Mouse (Mus musculus) embryonic fibroblast, embryonic 13.5 days (primary cell): ENCODE results near the gene Vamp1. TPM values are rescaled to one million over a fixed set of nuclear protein-coding genes. Genes with fewer than 3 reads are reported as not detected.
A peak's percentile ranks its signal among the peaks of the same experiment; 100 is the strongest.
"Not testable (repeated sequence)": the region's sequence is repeated elsewhere in the genome, so short reads cannot be mapped to it uniquely, and the experiment has no call there.

ENCODE experiments used
- H3K27ac ChIP-seq: 2 replicates; pipeline ENCODE4 v1.5.1; 2012; ENCODE audit warnings: low read length, control low read depth, inconsistent platforms; ENCODE audit not compliant: insufficient read depth
- H3K4me1 ChIP-seq: 2 replicates; pipeline ENCODE4 v1.6.1; 2011; ENCODE audit warnings: low read length; ENCODE audit not compliant: control insufficient read depth, insufficient read depth
- H3K4me3 ChIP-seq: 2 replicates; pipeline ENCODE4 v1.5.1; 2011; ENCODE audit warnings: mild to moderate bottlenecking, control low read depth, low read length; ENCODE audit not compliant: insufficient read depth
- CTCF ChIP-seq: IDR thresholded peaks from 2 replicates; pipeline ENCODE4 v1.5.1; 2011; ENCODE audit warnings: mild to moderate bottlenecking, control low read depth, low read length, moderate library complexity, borderline replicate concordance; ENCODE audit not compliant: insufficient read depth
- POLR2A ChIP-seq: IDR thresholded peaks from 2 replicates; pipeline ENCODE4 v1.6.1; 2011; ENCODE audit warnings: low read depth, mild to moderate bottlenecking, control low read depth, low read length, moderate library complexity
- polyA plus RNA-seq: library from polyadenylated mRNA; stranded (reverse); fragments of >200 nt; gene quantifications from 2 replicates; pipeline ENCODE4 v1.2.4, GENCODE M21; 2011; ENCODE audit warnings: low read depth; ENCODE audit not compliant: missing spikeins, insufficient read length

The Vamp1 gene
- polyA plus RNA-seq, 1 experiment, result 4.3 TPM

DNA sequence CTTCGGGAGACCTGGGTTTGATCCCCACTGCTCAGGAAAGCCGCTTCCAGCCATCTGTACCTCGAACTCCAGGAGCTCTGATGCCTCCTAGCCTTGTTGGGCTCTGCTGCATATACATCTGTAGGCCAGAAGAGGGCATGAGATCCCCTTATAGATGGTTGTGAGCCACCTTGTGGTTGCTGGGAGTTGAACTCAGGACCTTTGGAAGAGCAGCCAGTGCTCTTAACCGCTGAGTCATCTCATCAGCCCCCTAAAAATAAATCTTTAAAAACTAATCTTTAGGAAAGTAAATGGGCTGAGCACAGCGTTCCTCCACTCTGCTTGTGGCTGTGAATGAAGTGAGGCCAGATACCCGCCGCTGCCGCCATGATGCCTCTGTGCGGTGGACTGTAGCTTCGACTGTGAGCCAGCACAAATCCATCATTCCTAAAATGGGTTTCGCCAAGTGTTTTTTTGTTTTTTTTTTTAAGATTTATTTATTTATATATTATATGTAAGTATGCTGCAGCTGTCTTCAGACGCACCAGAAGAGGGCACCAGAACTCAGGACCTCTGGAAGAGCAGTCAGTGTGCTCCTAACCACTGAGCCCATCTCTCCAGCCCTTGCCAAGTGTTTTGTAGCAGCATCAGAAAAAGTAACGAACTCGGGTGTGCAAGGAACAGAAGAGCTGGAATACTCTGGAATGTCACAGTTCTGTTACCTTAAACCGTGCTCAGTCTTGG is 59.7 kb downstream of the Vamp1 start:
- no peak for TF ChIP-seq POLR2A
- TF ChIP-seq CTCF, result peak; percentile 36; the same call in 1 of the 2 replicates

DNA sequence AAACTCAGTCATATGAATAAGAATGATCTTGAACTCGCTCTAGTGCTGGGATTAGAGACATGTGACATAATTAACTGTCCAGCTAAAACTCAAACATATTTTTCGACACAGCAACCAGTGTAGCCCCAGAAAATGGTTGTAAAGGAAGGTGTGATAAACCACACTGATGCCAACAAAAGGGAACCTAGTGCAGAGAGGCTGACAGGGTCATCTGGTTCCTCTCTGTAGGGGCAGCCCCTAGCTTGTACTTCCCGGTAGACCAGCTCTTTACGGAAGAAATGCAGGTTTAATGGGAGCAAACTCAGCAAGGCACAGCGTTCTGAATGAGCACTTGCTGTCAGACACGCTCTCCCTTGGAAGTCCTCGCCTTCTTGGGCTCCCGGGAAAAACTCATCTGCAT is 64.4 kb downstream of the Vamp1 start:
- H3K4me1 ChIP-seq, result no peaks in the 10 kb centered on the region
- TF ChIP-seq POLR2A, result no peak
- no peak overlapping the region for H3K4me3 ChIP-seq
- H3K27ac ChIP-seq, result no peak overlapping the region

More for the DNA sequence above, 59.7 kb downstream of the Vamp1 start:
- H3K27ac ChIP-seq, result no peak overlapping the region
- no peaks in the 10 kb centered on the region for H3K4me1 ChIP-seq
- no peak overlapping the region for H3K4me3 ChIP-seq

DNA sequence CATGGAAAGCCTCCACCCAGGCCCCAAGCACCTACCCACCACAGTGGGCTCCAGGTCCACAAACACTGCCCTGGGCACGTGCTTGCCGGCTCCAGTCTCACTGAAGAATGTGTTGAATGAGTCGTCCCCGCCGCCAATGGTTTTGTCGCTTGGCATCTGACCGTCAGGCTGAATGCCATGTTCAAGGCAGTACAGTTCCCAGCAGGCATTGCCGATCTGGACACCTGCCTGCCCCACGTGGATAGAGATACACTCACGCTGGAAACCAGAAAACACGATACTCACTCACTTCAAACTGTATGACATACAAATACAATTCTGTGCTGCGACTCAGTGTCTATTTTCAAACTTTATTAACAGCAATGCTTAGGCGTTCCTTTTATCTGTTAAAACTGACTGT is 67.4 kb downstream of the Vamp1 start:
- not testable (repeated sequence) for H3K27ac ChIP-seq, H3K4me1 ChIP-seq, H3K4me3 ChIP-seq

DNA sequence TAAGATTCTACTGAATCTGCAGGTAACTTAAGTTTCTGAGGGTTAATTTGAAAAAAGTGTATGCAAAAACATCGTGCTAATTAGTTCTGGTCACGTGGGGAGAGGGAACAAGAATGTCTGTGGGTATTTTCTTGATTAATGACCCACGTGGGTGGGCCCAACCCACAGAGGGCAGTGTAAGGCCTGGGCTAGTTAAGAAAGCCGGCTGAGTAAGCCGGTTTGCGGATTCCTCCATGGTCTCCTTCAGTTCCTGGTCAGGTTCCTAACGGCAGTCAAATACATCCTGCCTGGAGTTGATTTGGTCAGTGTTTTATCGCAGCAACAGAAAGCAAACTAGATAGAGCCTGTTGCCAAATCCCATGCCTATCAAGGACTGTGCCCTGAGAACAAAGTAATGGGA is 68.9 kb downstream of the Vamp1 start:
- no peak overlapping the region for H3K4me3 ChIP-seq
- H3K4me1 ChIP-seq, result no peaks in the 10 kb centered on the region
- TF ChIP-seq CTCF (no peak), POLR2A (no peak)
- no peak overlapping the region for H3K27ac ChIP-seq

DNA sequence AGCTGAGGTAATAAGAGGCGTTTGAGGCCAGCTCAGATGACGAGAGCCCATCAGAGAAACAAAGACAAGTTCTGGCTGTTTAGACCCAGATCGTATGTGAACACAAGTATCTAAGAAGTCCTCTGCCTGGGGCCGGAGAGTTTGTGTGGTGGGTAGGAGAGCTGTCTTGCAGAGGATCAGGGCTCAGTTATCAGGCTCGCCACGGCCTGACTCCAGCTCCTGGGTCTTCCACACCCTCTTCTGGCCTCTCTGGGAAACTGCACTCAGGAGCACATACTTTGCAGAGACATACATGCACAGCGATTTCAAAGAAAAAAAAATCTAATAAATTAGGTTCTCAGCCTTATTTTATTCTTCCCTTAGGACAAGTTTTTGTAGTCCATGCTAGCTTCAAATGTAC is 69.4 kb downstream of the Vamp1 start:
- TF ChIP-seq POLR2A, result no peak
- TF ChIP-seq CTCF, result no peak
- H3K27ac ChIP-seq, result no peak overlapping the region

GRCm38 (mm10) chr6:125285890-125286289 is 70.5 kb downstream of the Vamp1 start, which contains the start of gene Tuba3a:
Tuba3a (minus strand) TSS chr6:125286042.
- Histone ChIP-seq H3K4me3 (no peak within 1 kb of the TSS), H3K27ac (no peak within 1 kb of the TSS), H3K4me1 (no peaks in the 10 kb centered on the region)
- TF ChIP-seq CTCF, result no peak
- TF ChIP-seq POLR2A, result no peak

More for the DNA sequence above, 69.4 kb downstream of the Vamp1 start:
- Histone ChIP-seq H3K4me1 (no peaks in the 10 kb centered on the region), H3K4me3 (no peak overlapping the region)

- TF ChIP-seq CTCF, result no peak
- no peak for TF ChIP-seq POLR2A
- Histone ChIP-seq H3K4me3 (no peak overlapping the region), H3K27ac (no peak overlapping the region), H3K4me1 (0 out of 2 replicates have a peak, but pooled peaks cover 2% of the 10 kb centered on the region)
These were observed 71.6 kb downstream of the Vamp1 start for GRCm38 (mm10) chr6:125286944-125287343.

DNA sequence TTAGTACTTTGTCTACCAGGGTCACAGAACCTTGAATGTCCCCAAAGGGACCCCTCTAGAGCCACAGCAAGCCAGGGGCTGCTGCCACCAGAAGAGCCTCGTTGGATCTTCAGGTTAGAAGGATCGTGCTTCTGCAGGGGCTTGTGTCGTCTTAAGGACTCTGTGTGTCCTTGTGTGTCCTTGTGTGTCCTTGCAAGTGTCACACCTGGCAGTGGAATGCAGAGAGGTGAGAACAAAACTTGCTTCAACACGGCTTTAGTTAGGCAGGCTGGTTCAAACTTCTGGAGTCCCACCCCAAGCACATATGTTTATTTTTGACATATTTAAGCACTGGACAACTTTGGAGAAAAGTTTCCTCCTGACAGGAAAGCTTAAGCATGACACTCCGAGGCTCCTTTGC is 73.4 kb downstream of the Vamp1 start:
- TF ChIP-seq POLR2A, result no peak
- TF ChIP-seq CTCF, result no peak
- no peak overlapping the region for H3K4me3 ChIP-seq

GRCm38 (mm10) chr6:125291329-125291728 is 76.0 kb downstream of the Vamp1 start:
- H3K27ac ChIP-seq, result peak overlapping the region; percentile 16; the same call in 1 of the 2 replicates
- 0 out of 2 replicates have a peak, but pooled peaks cover 2% of the 10 kb centered on the region for H3K4me1 ChIP-seq
- no peak overlapping the region for H3K4me3 ChIP-seq
- no peak for TF ChIP-seq POLR2A
- no peak for TF ChIP-seq CTCF

More for the DNA sequence above, 73.4 kb downstream of the Vamp1 start:
- 0 out of 2 replicates have a peak, but pooled peaks cover 2% of the 10 kb centered on the region for H3K4me1 ChIP-seq
- H3K27ac ChIP-seq, result no peak overlapping the region

GRCm38 (mm10) chr6:125292256-125292655 is 76.9 kb downstream of the Vamp1 start:
- 0 out of 2 replicates have a peak, but pooled peaks cover 2% of the 10 kb centered on the region for H3K4me1 ChIP-seq
- no peak overlapping the region for H3K4me3 ChIP-seq
- no peak overlapping the region for H3K27ac ChIP-seq
- TF ChIP-seq CTCF (no peak), POLR2A (no peak)

GRCm38 (mm10) chr6:125294049-125294448 is 78.7 kb downstream of the Vamp1 start:
- H3K4me3 ChIP-seq, result no peak overlapping the region
- 0 out of 2 replicates have a peak, but pooled peaks cover 2% of the 10 kb centered on the region for H3K4me1 ChIP-seq
- no peak overlapping the region for H3K27ac ChIP-seq
- no peak for TF ChIP-seq POLR2A

Other genes starting within 250 kb of the Vamp1 start
- gene Pianp, start 218.9 kb upstream of the Vamp1 start, polyA plus RNA-seq, result 1.9 TPM in 1 of 2 replicates, not detected in the other
- 46.3 and 63.5 TPM in 2 replicates for gene Zfp384, start 206.4 kb upstream of the Vamp1 start, polyA plus RNA-seq
- gene Ing4, start 175.8 kb upstream of the Vamp1 start, polyA plus RNA-seq, result 48.3 and 52.2 TPM in 2 replicates
- gene Acrbp, start 165.9 kb upstream of the Vamp1 start, polyA plus RNA-seq, result 2.5 and 5.4 TPM in 2 replicates
- gene Lpar5, start 147.6 kb upstream of the Vamp1 start, polyA plus RNA-seq, result not detected in 2 replicates
- gene Chd4, start 119.6 kb upstream of the Vamp1 start, polyA plus RNA-seq, result 156 and 178 TPM in 2 replicates
- 35.9 and 41.6 TPM in 2 replicates for gene Nop2, start 83.6 kb upstream of the Vamp1 start, polyA plus RNA-seq
- 10.4 and 12.0 TPM in 2 replicates for gene Iffo1, start 70.3 kb upstream of the Vamp1 start, polyA plus RNA-seq
- gene Gapdh, start 49.1 kb upstream of the Vamp1 start, polyA plus RNA-seq, result 571 and 859 TPM in 2 replicates
- gene Ncapd2, start 23.9 kb upstream of the Vamp1 start, polyA plus RNA-seq, result 75.8 and 137 TPM in 2 replicates
- gene Mrpl51, start 23.8 kb upstream of the Vamp1 start, polyA plus RNA-seq, result 76.2 and 76.9 TPM in 2 replicates
- 5.7 and 6.3 TPM in 2 replicates for gene Tapbpl, start 16.3 kb downstream of the Vamp1 start, polyA plus RNA-seq
- not detected in 2 replicates for gene Cd27, start 21.5 kb downstream of the Vamp1 start, polyA plus RNA-seq
- gene Tuba3a, start 70.5 kb downstream of the Vamp1 start, polyA plus RNA-seq, result not detected in 2 replicates
- 67.1 and 77.6 TPM in 2 replicates for gene Ltbr, start 98.3 kb downstream of the Vamp1 start, polyA plus RNA-seq
- 0.48 and 0.70 TPM in 2 replicates for gene Scnn1a, start 105.1 kb downstream of the Vamp1 start, polyA plus RNA-seq
- gene Tnfrsf1a, start 133.8 kb downstream of the Vamp1 start, polyA plus RNA-seq, result 126 and 140 TPM in 2 replicates
- 0.15 TPM in 1 of 2 replicates, not detected in the other for gene Plekhg6, start 165.2 kb downstream of the Vamp1 start, polyA plus RNA-seq